Mouse (Mus musculus) liver, embryonic 11.5 days (tissue): ENCODE measurements around the gene Smpd1. TPM values are rescaled to one million over a fixed set of nuclear protein-coding genes. Genes with fewer than 3 reads are reported as not detected.
A peak's percentile ranks its signal among the peaks of the same experiment; 100 is the strongest.

Source experiments
- ATAC-seq: fragments of 200-750 bp; cut with Nextera tagmentation; replicated peaks from 2 replicates; pipeline ENCODE4 v1.8.0; 2017; ENCODE audit warnings: moderate number of reproducible peaks, mild to moderate bottlenecking, moderate TSS enrichment, moderate library complexity; ENCODE audit not compliant: low FRiP score
- DNase-seq: peaks from one replicate; pipeline ENCODE4 v3.0.0-alpha.2; 2017; ENCODE audit warnings: low spot score
- H3K27ac ChIP-seq: fragments of 300-500 bp; sonication (generic); 2 replicates; pipeline ENCODE4 v1.5.1; 2014; ENCODE audit warnings: mild to moderate bottlenecking, low read depth, low read length, control low read depth
- H3K27me3 ChIP-seq: fragments of 300-500 bp; sonication (generic); replicated peaks from 2 replicates; pipeline ENCODE4 v1.6.1; 2014; ENCODE audit warnings: low read length, mixed read lengths; ENCODE audit not compliant: control insufficient read depth, insufficient read depth
- H3K36me3 ChIP-seq: fragments of 300-500 bp; sonication (generic); 2 replicates; pipeline ENCODE4 v1.6.1; 2014; ENCODE audit warnings: mild to moderate bottlenecking, low read length, moderate library complexity, mixed read lengths; ENCODE audit not compliant: control insufficient read depth, insufficient read depth
- H3K4me1 ChIP-seq: fragments of 300-500 bp; sonication (generic); replicated peaks from 2 replicates; pipeline ENCODE4 v1.6.1; 2014; ENCODE audit warnings: low read length, mixed read lengths; ENCODE audit not compliant: control insufficient read depth, insufficient read depth
- H3K4me2 ChIP-seq: fragments of 300-500 bp; sonication (generic); 2 replicates; pipeline ENCODE4 v1.6.1; 2014; ENCODE audit warnings: mild to moderate bottlenecking, control low read depth, moderate library complexity
- H3K4me3 ChIP-seq: fragments of 300-500 bp; sonication (generic); 2 replicates; pipeline ENCODE4 v1.5.1; 2014; ENCODE audit warnings: low read depth, low read length, control low read depth
- H3K9ac ChIP-seq: fragments of 300-500 bp; sonication (generic); 2 replicates; pipeline ENCODE4 v1.6.1; 2014; ENCODE audit warnings: low read depth, low read length, control low read depth
- H3K9me3 ChIP-seq: fragments of 300-500 bp; sonication (generic); 2 replicates; pipeline ENCODE4 v1.6.1; 2016; ENCODE audit warnings: low read length, inconsistent platforms, mixed read lengths; ENCODE audit not compliant: control insufficient read depth
- WGBS: fragments of 180-500 bp; shearing (Covaris S2); extraction: QIAGEN DNeasy Blood & Tissue Kit; methylation state at CpG from one replicate; pipeline ENCODE4 v1.1.7; 2014; 5-methylcytosine and 5-hydroxymethylcytosine counted together
- polyA plus RNA-seq: library from polyadenylated mRNA; unstranded; fragments of >200 nt; fragmentation: Nextera tagmentation; extraction: Ambion mirVana; gene quantifications from 2 replicates; pipeline ENCODE4 v1.2.1, GENCODE M21; 2014

Smpd1 gene
- polyA plus RNA-seq, 1 experiment from 2014 or later, result 33.6 TPM

- no peak overlapping the region for H3K27ac ChIP-seq
- DNase-seq, result no peak
- no peaks in the 10 kb centered on the region for H3K9me3 ChIP-seq
- H3K27me3 ChIP-seq, result no peaks in the 10 kb centered on the region
- no peak overlapping the region for H3K9ac ChIP-seq
- no peak for ATAC-seq
- WGBS, result 46% methylated on average over 6 of the region's 6 CpGs
- H3K4me3 ChIP-seq, result no peak overlapping the region
- H3K4me2 ChIP-seq, result no peak overlapping the region
- no peaks in the 10 kb centered on the region for H3K4me1 ChIP-seq
- no peaks in the 10 kb centered on the region for H3K36me3 ChIP-seq
Measured at GRCm38 (mm10) chr7:105520201-105520600, 34.0 kb upstream of the Smpd1 start.

GRCm38 (mm10) chr7:105524222-105524621 is 29.9 kb upstream of the Smpd1 start:
- no peaks in the 10 kb centered on the region for H3K27me3 ChIP-seq
- H3K4me2 ChIP-seq, result no peak overlapping the region
- H3K9ac ChIP-seq, result no peak overlapping the region
- H3K4me3 ChIP-seq, result no peak overlapping the region
- no peaks in the 10 kb centered on the region for H3K36me3 ChIP-seq
- no peak overlapping the region for H3K27ac ChIP-seq
- 76% methylated on average over 2 of the region's 2 CpGs for WGBS
- H3K9me3 ChIP-seq, result no peaks in the 10 kb centered on the region
- no peak for ATAC-seq
- DNase-seq, result no peak
- no peaks in the 10 kb centered on the region for H3K4me1 ChIP-seq

GRCm38 (mm10) chr7:105527306-105527937 is 26.7 kb upstream of the Smpd1 start:
- Histone ChIP-seq H3K9ac (no peak overlapping the region), H3K4me3 (no peak overlapping the region), H3K27ac (no peak overlapping the region), H3K9me3 (no peaks in the 10 kb centered on the region), H3K4me1 (no peaks in the 10 kb centered on the region), H3K36me3 (no peaks in the 10 kb centered on the region), H3K27me3 (no peaks in the 10 kb centered on the region), H3K4me2 (no peak overlapping the region)
- no peak for DNase-seq
- WGBS, result 63% methylated on average over 1 of the region's 1 CpGs
- ATAC-seq, result peak; percentile 51; the same call in 1 of the 2 replicates

GRCm38 (mm10) chr7:105528094-105528493 is 26.1 kb upstream of the Smpd1 start:
- Histone ChIP-seq H3K27me3 (no peaks in the 10 kb centered on the region), H3K4me3 (no peak overlapping the region), H3K9me3 (no peaks in the 10 kb centered on the region), H3K4me1 (no peaks in the 10 kb centered on the region), H3K9ac (no peak overlapping the region), H3K4me2 (no peak overlapping the region), H3K27ac (no peak overlapping the region), H3K36me3 (no peaks in the 10 kb centered on the region)
- no peak for ATAC-seq
- 77% methylated on average over 4 of the region's 4 CpGs for WGBS
- no peak for DNase-seq

- Histone ChIP-seq H3K9ac (no peak overlapping the region), H3K9me3 (no peaks in the 10 kb centered on the region), H3K27ac (no peak overlapping the region), H3K4me2 (no peak overlapping the region), H3K4me1 (no peaks in the 10 kb centered on the region), H3K36me3 (no peaks in the 10 kb centered on the region), H3K4me3 (no peak overlapping the region), H3K27me3 (no peaks in the 10 kb centered on the region)
- DNase-seq (no peak), ATAC-seq (no peak)
- WGBS, result 69% methylated on average over 3 of the region's 3 CpGs
Measured at GRCm38 (mm10) chr7:105534162-105534561, 20.0 kb upstream of the Smpd1 start.

GRCm38 (mm10) chr7:105545986-105546385 is 8.2 kb upstream of the Smpd1 start:
- no peaks in the 10 kb centered on the region for H3K9me3 ChIP-seq
- WGBS, result 70% methylated on average over 8 of the region's 8 CpGs
- ATAC-seq, result no peak

GRCm38 (mm10) chr7:105547970-105548369 is 6.2 kb upstream of the Smpd1 start:
- Histone ChIP-seq H3K4me1 (no peaks in the 10 kb centered on the region), H3K4me3 (no peak overlapping the region), H3K4me2 (no peak overlapping the region), H3K27me3 (no peaks in the 10 kb centered on the region), H3K27ac (no peak overlapping the region), H3K9me3 (no peaks in the 10 kb centered on the region), H3K36me3 (no peaks in the 10 kb centered on the region), H3K9ac (no peak overlapping the region)
- DNase-seq, result no peak
- no peak for ATAC-seq
- WGBS, result 74% methylated on average over 7 of the region's 7 CpGs

More at GRCm38 (mm10) chr7:105545986-105546385, 8.2 kb upstream of the Smpd1 start:
- Histone ChIP-seq H3K4me3 (no peak overlapping the region), H3K36me3 (no peaks in the 10 kb centered on the region), H3K27ac (no peak overlapping the region), H3K27me3 (no peaks in the 10 kb centered on the region), H3K9ac (no peak overlapping the region), H3K4me1 (no peaks in the 10 kb centered on the region), H3K4me2 (no peak overlapping the region)
- no peak for DNase-seq

GRCm38 (mm10) chr7:105549035-105549434 is 5.1 kb upstream of the Smpd1 start:
- WGBS, result 42% methylated on average over 6 of the region's 6 CpGs

GRCm38 (mm10) chr7:105553456-105554211 is 526 bp upstream of the Smpd1 start:
- Histone ChIP-seq H3K4me1 (peaks cover 13% of the 10 kb centered on the region), H3K36me3 (peaks cover 6% of the 10 kb centered on the region; the same call in 1 of the 2 replicates), H3K4me2 (peak overlapping the region; percentile 78), H3K4me3 (peak overlapping the region; percentile 70), H3K27me3 (no peaks in the 10 kb centered on the region), H3K9me3 (no peaks in the 10 kb centered on the region), H3K27ac (no peak overlapping the region), H3K9ac (peak overlapping the region; percentile 42; the same call in 1 of the 2 replicates)
- 33% methylated on average over 27 of the region's 27 CpGs for WGBS
- ATAC-seq (no peak), DNase-seq (no peak)

More at GRCm38 (mm10) chr7:105549035-105549434, 5.1 kb upstream of the Smpd1 start:
- no peak overlapping the region for H3K4me3 ChIP-seq
- no peak for ATAC-seq
- H3K36me3 ChIP-seq, result no peaks in the 10 kb centered on the region
- peaks cover 5% of the 10 kb centered on the region for H3K4me1 ChIP-seq
- no peak overlapping the region for H3K4me2 ChIP-seq
- H3K9ac ChIP-seq, result no peak overlapping the region
- H3K27ac ChIP-seq, result no peak overlapping the region
- no peaks in the 10 kb centered on the region for H3K27me3 ChIP-seq
- no peaks in the 10 kb centered on the region for H3K9me3 ChIP-seq
- DNase-seq, result no peak
